Mouse (Mus musculus): ENCODE measurements around the gene Wdtc1. TPM values are rescaled to one million over a fixed set of nuclear protein-coding genes. Genes with fewer than 3 reads are reported as not detected.

The Wdtc1 gene
- total and polyA plus RNA-seq, 2 experiments from 2014 or later = 9.3 to 39.9 TPM

DNA sequence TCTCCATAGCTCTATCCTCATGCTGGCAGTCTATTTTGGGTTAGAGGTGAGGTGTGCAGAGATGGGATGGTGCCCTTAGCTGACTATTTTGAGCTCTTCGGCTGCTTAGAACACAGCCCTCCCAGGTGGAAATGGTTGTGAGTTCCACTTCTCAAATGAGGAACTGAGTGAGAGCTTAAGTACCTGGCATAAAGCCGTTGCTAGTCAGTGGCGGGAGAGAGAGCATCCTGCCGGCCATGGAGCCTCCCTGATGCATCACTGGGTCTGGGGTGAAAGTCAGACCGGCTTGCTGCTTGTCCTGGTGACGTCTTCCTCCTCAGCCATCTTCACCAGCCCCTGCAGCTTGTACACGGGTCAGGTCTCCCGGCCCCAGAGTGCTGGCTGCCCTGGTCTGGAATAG is 44.7 kb upstream of the Wdtc1 start:
- ATAC-seq (ENCODE audit: insufficient read depth, low read depth) (no peak), DNase-seq (ENCODE audit: low spot score) (no peak)
- no peaks in the 10 kb centered on the region for H3K36me3 ChIP-seq (replicated peaks; ENCODE audit: control insufficient read depth, insufficient read depth, low read length)
- TF ChIP-seq CTCF (IDR thresholded peaks at IDR 0.05; ENCODE audit: low read depth) = no peak
- no peaks in the 10 kb centered on the region for H3K9me3 ChIP-seq (replicated peaks; ENCODE audit: control insufficient read depth, low read length)
- 59% methylated on average over 8 of the region's 8 CpGs for WGBS
- no peak overlapping the region; the same call in 1 of the 2 replicates for H3K4me2 ChIP-seq (ENCODE audit: low read depth, low read length)
- H3K9ac ChIP-seq (replicated peaks; ENCODE audit: low read depth, low read length) = no peak overlapping the region
- peaks cover 41% of the 10 kb centered on the region for H3K4me1 ChIP-seq (ENCODE audit: control insufficient read depth, insufficient read depth)
- H3K4me3 ChIP-seq (ENCODE audit: low read depth, low read length) = no peak overlapping the region
- H3K27ac ChIP-seq (ENCODE audit: low read depth) = peak overlapping the region; percentile 27; the same call in 1 of the 2 replicates
- H3K27me3 ChIP-seq (ENCODE audit: control insufficient read depth, insufficient read depth, low read length) = no peaks in the 10 kb centered on the region

DNA sequence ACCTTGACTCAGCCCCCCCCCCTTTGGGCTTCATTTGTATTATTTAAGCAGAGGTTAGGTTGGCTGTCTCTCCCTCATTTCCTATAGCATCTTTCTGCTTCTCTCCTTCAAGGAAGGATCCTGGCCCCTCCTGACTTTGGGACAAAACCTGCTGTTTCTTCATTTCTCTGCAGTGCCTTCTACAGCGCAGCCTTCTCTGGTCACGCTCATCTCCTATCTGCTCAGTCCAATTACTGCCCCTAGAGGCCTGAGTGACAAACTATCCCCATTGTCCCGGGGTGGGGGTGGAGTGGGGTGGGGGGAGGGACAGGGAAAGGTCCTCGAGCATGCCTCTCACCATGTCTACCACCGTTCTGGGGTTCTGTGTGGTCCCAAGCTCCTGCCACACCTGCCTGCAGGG is 44.0 kb upstream of the Wdtc1 start:
- Histone ChIP-seq H3K9me3 (replicated peaks; ENCODE audit: control insufficient read depth, low read length) (no peaks in the 10 kb centered on the region), H3K4me3 (ENCODE audit: low read depth, low read length) (no peak overlapping the region), H3K27ac (ENCODE audit: low read depth) (no peak overlapping the region), H3K36me3 (replicated peaks; ENCODE audit: control insufficient read depth, insufficient read depth, low read length) (no peaks in the 10 kb centered on the region), H3K27me3 (ENCODE audit: control insufficient read depth, insufficient read depth, low read length) (no peaks in the 10 kb centered on the region), H3K9ac (replicated peaks; ENCODE audit: low read depth, low read length) (no peak overlapping the region), H3K4me1 (ENCODE audit: control insufficient read depth, insufficient read depth) (peaks cover 41% of the 10 kb centered on the region), H3K4me2 (ENCODE audit: low read depth, low read length) (no peak overlapping the region)
- ATAC-seq (ENCODE audit: insufficient read depth, low read depth) = no peak
- 45% methylated on average over 5 of the region's 5 CpGs for WGBS
- TF ChIP-seq CTCF (IDR thresholded peaks at IDR 0.05; ENCODE audit: low read depth) (no peak), EP300 (IDR thresholded peaks at IDR 0.05; ENCODE audit: low read depth) (no peak)
- DNase-seq (ENCODE audit: low spot score) = no peak

DNA sequence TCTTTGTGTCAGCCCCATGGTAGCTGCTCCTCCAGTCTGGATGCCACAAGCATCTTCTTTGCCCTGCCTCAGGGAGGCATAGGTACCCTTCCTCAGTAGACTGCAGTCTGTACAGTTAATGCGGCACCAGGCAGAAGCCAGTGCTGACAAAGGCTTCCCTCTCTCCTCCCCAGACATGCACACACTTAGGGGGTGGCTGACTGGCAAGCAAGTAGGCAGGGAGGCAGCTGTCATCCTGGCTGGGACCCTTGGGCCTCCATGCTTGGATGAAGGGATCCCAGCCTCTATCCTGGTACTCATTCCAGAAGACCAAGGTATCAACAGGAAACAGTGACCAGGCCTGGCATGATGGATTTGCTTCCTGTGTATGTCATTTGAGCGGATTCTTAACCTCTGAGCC is 42.8 kb upstream of the Wdtc1 start:
- H3K4me2 ChIP-seq (ENCODE audit: low read depth, low read length) = no peak overlapping the region
- DNase-seq (ENCODE audit: low spot score) (no peak), ATAC-seq (ENCODE audit: insufficient read depth, low read depth) (no peak)
- H3K9me3 ChIP-seq (replicated peaks; ENCODE audit: control insufficient read depth, low read length) = no peaks in the 10 kb centered on the region
- no peak overlapping the region for H3K4me3 ChIP-seq (ENCODE audit: low read depth, low read length)
- no peaks in the 10 kb centered on the region for H3K27me3 ChIP-seq (ENCODE audit: control insufficient read depth, insufficient read depth, low read length)
- H3K9ac ChIP-seq (replicated peaks; ENCODE audit: low read depth, low read length) = no peak overlapping the region
- 76% methylated on average over 2 of the region's 2 CpGs for WGBS
- no peak overlapping the region for H3K27ac ChIP-seq (ENCODE audit: low read depth)
- peaks cover 45% of the 10 kb centered on the region for H3K4me1 ChIP-seq (ENCODE audit: control insufficient read depth, insufficient read depth)
- H3K36me3 ChIP-seq (replicated peaks; ENCODE audit: control insufficient read depth, insufficient read depth, low read length) = no peaks in the 10 kb centered on the region
- TF ChIP-seq EP300 (IDR thresholded peaks at IDR 0.05; ENCODE audit: low read depth) (no peak), CTCF (IDR thresholded peaks at IDR 0.05; ENCODE audit: low read depth) (no peak)

DNA sequence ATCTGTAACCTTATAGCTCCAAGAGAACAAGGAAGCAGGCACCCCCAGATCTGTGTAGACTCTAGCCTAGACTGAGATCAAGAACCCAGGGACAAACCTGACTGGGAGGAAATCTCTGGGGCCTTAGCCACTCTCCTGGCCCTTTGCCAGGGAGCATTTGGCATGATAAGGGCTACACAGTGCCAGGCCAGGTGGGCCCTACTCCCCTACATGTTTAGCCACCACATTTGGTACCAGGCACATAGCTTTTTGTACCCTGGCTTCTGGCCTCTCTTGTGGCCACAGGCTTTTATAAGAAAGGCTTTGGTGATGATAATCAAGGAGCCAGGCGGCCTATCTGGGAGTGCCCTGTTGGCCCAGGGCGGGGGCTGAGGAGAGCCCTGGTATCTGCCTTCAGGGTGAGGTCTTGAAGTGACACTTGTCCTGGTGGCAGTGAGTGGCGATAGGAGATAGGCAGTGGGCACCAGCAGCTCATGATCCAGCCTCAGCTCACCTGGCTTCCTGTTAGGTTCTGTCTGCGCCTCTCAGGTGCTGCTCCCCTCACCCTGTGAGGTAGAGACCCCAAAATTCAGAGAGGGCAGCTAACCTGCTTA is 41.8 kb upstream of the Wdtc1 start:
- no peaks in the 10 kb centered on the region for H3K36me3 ChIP-seq (replicated peaks; ENCODE audit: control insufficient read depth, insufficient read depth, low read length)
- no peak overlapping the region for H3K4me3 ChIP-seq (ENCODE audit: low read depth, low read length)
- peaks cover 54% of the 10 kb centered on the region for H3K4me1 ChIP-seq (ENCODE audit: control insufficient read depth, insufficient read depth)
- WGBS = 75% methylated on average over 4 of the region's 4 CpGs
- no peaks in the 10 kb centered on the region for H3K9me3 ChIP-seq (replicated peaks; ENCODE audit: control insufficient read depth, low read length)
- ATAC-seq (ENCODE audit: insufficient read depth, low read depth) = no peak
- 0 out of 2 replicates have a peak overlapping the region, but pooled peaks have one; percentile 2 for H3K9ac ChIP-seq (replicated peaks; ENCODE audit: low read depth, low read length)
- no peak for DNase-seq (ENCODE audit: low spot score)
- TF ChIP-seq CTCF (IDR thresholded peaks at IDR 0.05; ENCODE audit: low read depth) (no peak), EP300 (IDR thresholded peaks at IDR 0.05; ENCODE audit: low read depth) (no peak)
- no peak overlapping the region for H3K4me2 ChIP-seq (ENCODE audit: low read depth, low read length)
- H3K27ac ChIP-seq (ENCODE audit: low read depth) = no peak overlapping the region
- H3K27me3 ChIP-seq (ENCODE audit: control insufficient read depth, insufficient read depth, low read length) = no peaks in the 10 kb centered on the region

DNA sequence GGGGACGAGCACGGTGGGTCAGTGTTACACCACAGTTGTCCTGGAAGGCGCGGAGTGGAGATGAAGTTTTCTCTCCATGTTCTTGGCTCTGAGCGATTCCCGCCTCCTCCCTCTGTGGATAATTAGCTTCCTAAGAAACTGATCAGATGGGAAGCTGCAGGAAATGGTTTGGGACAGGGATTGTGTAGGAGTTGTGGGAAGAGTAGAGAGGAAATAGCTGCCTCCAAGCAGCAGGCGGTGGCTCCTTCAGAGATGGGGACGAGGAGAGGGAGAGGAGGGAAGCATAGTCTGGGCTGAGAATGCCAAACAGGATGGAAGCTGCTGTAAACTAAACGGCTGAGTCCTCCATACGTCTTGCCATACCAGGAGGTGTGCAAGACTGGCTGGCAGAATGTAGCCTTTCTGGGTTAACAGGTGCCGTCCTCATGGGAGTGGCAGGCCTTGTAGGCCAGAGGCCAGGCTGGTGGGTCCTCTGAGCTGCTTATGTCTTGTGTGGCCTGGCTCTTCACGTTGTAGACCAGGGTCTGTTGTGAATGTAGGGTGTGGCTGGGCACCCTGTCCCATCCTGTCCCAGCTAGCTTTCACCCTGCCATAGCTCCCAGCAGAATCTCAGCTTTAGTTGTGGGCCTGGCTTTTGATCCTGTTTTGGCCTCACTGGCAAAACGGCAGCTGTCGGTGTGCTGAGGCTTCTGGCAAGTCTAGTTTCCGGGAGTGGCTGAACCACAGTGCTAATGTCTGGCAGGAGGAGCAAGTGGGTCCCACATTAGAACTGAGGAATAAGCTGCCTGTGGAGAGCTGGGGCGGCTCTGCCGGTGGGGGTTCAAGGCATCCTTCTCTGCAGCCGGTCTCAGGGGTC is 38.1 kb upstream of the Wdtc1 start:
- Histone ChIP-seq H3K4me3 (ENCODE audit: low read depth, low read length) (no peak overlapping the region), H3K27ac (ENCODE audit: low read depth) (peak overlapping the region; percentile 72), H3K4me1 (ENCODE audit: control insufficient read depth, insufficient read depth) (peaks cover 54% of the 10 kb centered on the region), H3K9me3 (replicated peaks; ENCODE audit: control insufficient read depth, low read length) (no peaks in the 10 kb centered on the region), H3K27me3 (ENCODE audit: control insufficient read depth, insufficient read depth, low read length) (no peaks in the 10 kb centered on the region), H3K9ac (replicated peaks; ENCODE audit: low read depth, low read length) (no peak overlapping the region), H3K4me2 (ENCODE audit: low read depth, low read length) (no peak overlapping the region), H3K36me3 (replicated peaks; ENCODE audit: control insufficient read depth, insufficient read depth, low read length) (no peaks in the 10 kb centered on the region)
- TF ChIP-seq EP300 (IDR thresholded peaks at IDR 0.05; ENCODE audit: low read depth) = 0 out of 2 replicates have a peak, but pooled peaks have one; percentile 30
- no peak for TF ChIP-seq CTCF (IDR thresholded peaks at IDR 0.05; ENCODE audit: low read depth)
- no peak for DNase-seq (ENCODE audit: low spot score)
- ATAC-seq (ENCODE audit: insufficient read depth, low read depth) = no peak
- WGBS = 48% methylated on average over 18 of the region's 18 CpGs

Measured in heart, postnatal 0 days (tissue).